Mouse (Mus musculus) midbrain, postnatal 0 days (tissue): ENCODE measurements at regions not wholly inside any gene's neighbourhood (a gene's known extent, or its start where the extent isn't known, plus 50 kb on each side); places are given as distances from the start of the nearest gene placed in this dataset.

Source experiments
- ATAC-seq: fragments of 200-750 bp; cut with Nextera tagmentation; 2 replicates; pipeline ENCODE4 v1.8.0; 2017; ENCODE audit warnings: moderate number of reproducible peaks, mild to moderate bottlenecking, moderate TSS enrichment, moderate library complexity; ENCODE audit not compliant: low FRiP score
- DNase-seq: peaks from one replicate; pipeline ENCODE4 v3.0.0-alpha.2; 2015; ENCODE audit warnings: low spot score
- H3K27ac ChIP-seq: fragments of 300-500 bp; sonication (generic); 2 replicates; pipeline ENCODE4 v1.5.1; 2014; ENCODE audit warnings: low read depth, mild to moderate bottlenecking, low read length, mixed read lengths
- H3K27me3 ChIP-seq: fragments of 300-500 bp; sonication (generic); 2 replicates; pipeline ENCODE4 v1.6.1; 2014; ENCODE audit warnings: low read length, control low read depth, mixed read lengths; ENCODE audit not compliant: insufficient read depth
- H3K36me3 ChIP-seq: fragments of 300-500 bp; sonication (generic); 2 replicates; pipeline ENCODE4 v1.6.1; 2014; ENCODE audit warnings: low read length, control low read depth, mixed read lengths; ENCODE audit not compliant: insufficient read depth
- H3K4me1 ChIP-seq: fragments of 300-500 bp; sonication (generic); 2 replicates; pipeline ENCODE4 v1.6.1; 2014; ENCODE audit warnings: mild to moderate bottlenecking, control low read depth, antibody characterized with exemption, low read length, mixed read lengths; ENCODE audit not compliant: insufficient read depth
- H3K4me2 ChIP-seq: fragments of 300-500 bp; sonication (generic); 2 replicates; pipeline ENCODE4 v1.6.1; 2014; ENCODE audit warnings: low read depth, mild to moderate bottlenecking, low read length, mixed read lengths; ENCODE audit not compliant: poor library complexity, severe bottlenecking
- H3K4me3 ChIP-seq: fragments of 300-500 bp; sonication (generic); 2 replicates; pipeline ENCODE4 v1.5.1; 2014; ENCODE audit warnings: low read depth, mild to moderate bottlenecking, low read length, moderate library complexity
- H3K9ac ChIP-seq: fragments of 300-500 bp; sonication (generic); replicated peaks from 2 replicates; pipeline ENCODE4 v1.6.1; 2014; ENCODE audit warnings: mild to moderate bottlenecking, low read length, moderate library complexity, mixed read lengths; ENCODE audit not compliant: poor library complexity, severe bottlenecking
- H3K9me3 ChIP-seq: fragments of 300-500 bp; sonication (generic); 2 replicates; pipeline ENCODE4 v1.6.1; 2016; ENCODE audit warnings: low read length, control low read depth
- CTCF ChIP-seq: IDR thresholded peaks from 2 replicates; pipeline ENCODE4 v1.5.1; 2016; ENCODE audit warnings: antibody characterized with exemption, mild to moderate bottlenecking
- WGBS: fragments of 180-500 bp; shearing (Covaris S2); extraction: QIAGEN DNeasy Blood & Tissue Kit; methylation state at CpG from one replicate; pipeline ENCODE4 v1.1.7; 2014; 5-methylcytosine and 5-hydroxymethylcytosine counted together

DNA sequence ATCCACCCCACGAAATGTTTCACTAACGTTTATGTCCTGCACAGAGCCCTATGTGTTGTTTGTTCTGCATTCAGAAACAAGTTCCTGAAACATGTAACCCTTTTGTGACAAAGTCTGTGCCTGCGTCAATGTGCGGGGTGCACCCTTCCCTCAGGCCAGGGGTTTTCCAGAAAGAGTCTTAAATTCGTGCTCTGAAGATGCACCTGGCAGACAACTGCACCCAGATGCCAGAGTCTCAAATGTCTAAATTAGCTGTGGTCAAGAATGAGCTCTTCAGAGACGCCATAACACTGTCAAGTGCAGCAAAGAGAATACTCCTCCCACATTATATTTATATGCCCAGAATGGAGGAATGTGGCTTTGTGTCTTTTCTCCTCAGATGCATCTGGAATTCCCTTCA is 341.6 kb upstream of the Intu start:
- 85% methylated on average over 6 of the region's 6 CpGs for WGBS

DNA sequence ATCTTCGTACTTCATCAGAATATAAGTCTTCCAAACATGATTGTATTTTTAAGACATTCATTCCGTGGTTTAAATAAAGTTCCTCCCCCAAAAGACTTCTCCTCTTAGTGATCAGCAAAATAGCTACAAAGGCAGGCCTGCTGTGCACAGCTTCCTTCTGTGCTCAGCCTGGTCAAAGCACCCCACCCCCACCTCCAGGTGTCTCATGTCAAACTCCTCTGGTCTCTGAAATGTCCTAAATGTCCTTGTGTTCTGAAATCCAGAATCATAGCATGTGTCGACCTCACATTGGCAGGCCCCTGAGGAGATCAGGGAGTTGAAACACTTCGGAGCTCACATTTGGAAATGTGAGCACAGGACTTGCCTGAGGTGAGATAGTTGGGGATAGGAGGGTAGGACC is 341.1 kb upstream of the Intu start:
- no peaks in the 10 kb centered on the region for H3K27me3 ChIP-seq
- H3K27ac ChIP-seq: no peak overlapping the region
- no peaks in the 10 kb centered on the region for H3K4me1 ChIP-seq
- H3K4me2 ChIP-seq: no peak overlapping the region
- H3K4me3 ChIP-seq: no peak overlapping the region
- ATAC-seq: no peak
- no peaks in the 10 kb centered on the region for H3K9me3 ChIP-seq
- no peak overlapping the region for H3K9ac ChIP-seq
- H3K36me3 ChIP-seq: no peaks in the 10 kb centered on the region
- DNase-seq: no peak
- no peak for TF ChIP-seq CTCF
- 68% methylated on average over 4 of the region's 4 CpGs for WGBS

More for the DNA sequence above, 341.6 kb upstream of the Intu start:
- no peak for DNase-seq
- ATAC-seq: no peak
- TF ChIP-seq CTCF: no peak
- no peaks in the 10 kb centered on the region for H3K36me3 ChIP-seq
- no peak overlapping the region for H3K9ac ChIP-seq
- no peak overlapping the region for H3K4me2 ChIP-seq
- H3K27ac ChIP-seq: no peak overlapping the region
- H3K27me3 ChIP-seq: no peaks in the 10 kb centered on the region
- no peaks in the 10 kb centered on the region for H3K4me1 ChIP-seq
- H3K9me3 ChIP-seq: no peaks in the 10 kb centered on the region
- H3K4me3 ChIP-seq: no peak overlapping the region

DNA sequence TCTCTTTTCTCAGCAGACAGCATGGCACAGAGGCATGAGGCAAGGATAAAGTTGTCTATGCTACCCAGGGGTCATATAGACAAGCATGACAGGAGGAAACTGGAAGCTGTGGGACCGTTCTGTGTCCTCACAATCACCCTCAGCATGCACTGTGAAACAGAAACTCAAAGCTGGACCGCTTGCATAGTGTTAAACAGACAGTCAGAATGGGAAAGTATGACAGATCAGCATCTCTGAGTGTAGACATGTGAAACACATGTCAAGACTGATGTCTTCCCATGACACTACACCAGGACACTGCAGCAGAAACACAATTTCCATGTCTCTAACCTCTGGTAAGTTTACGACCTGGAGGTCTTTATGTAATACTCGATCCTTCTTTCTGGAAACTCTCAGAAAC is 330.9 kb upstream of the Intu start:
- no peaks in the 10 kb centered on the region for H3K4me1 ChIP-seq
- ATAC-seq (no peak), DNase-seq (no peak)
- TF ChIP-seq CTCF: no peak
- H3K9ac ChIP-seq: no peak overlapping the region
- no peak overlapping the region for H3K4me3 ChIP-seq
- WGBS: 93% methylated on average over 4 of the region's 4 CpGs
- no peaks in the 10 kb centered on the region for H3K36me3 ChIP-seq
- no peak overlapping the region for H3K27ac ChIP-seq
- no peaks in the 10 kb centered on the region for H3K9me3 ChIP-seq
- H3K27me3 ChIP-seq: no peaks in the 10 kb centered on the region
- H3K4me2 ChIP-seq: no peak overlapping the region

DNA sequence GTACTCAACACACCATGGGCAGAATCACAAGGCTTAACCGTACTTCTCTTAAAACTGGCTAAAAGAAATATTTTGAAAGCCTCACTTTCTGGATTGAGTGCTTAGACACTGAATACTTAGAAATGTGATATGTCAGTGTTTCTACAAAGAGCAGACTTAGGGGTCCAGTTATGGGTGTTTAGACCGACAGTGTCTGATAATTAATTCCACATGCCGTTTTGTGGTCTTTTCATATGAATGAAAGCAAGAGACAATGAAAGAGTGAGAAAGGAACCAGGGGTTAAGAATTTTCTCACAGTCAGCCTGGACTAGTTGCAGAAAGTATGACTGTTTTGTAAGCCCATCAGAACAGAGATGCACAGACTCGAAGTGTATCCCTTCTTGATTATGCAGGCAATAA is 324.8 kb upstream of the Intu start:
- H3K4me2 ChIP-seq: no peak overlapping the region
- H3K9ac ChIP-seq: no peak overlapping the region
- TF ChIP-seq CTCF: no peak
- ATAC-seq (no peak), DNase-seq (no peak)
- no peaks in the 10 kb centered on the region for H3K9me3 ChIP-seq
- H3K4me3 ChIP-seq: no peak overlapping the region
- H3K27ac ChIP-seq: no peak overlapping the region
- H3K4me1 ChIP-seq: no peaks in the 10 kb centered on the region
- H3K27me3 ChIP-seq: no peaks in the 10 kb centered on the region
- H3K36me3 ChIP-seq: no peaks in the 10 kb centered on the region
- 46% methylated on average over 4 of the region's 4 CpGs for WGBS

DNA sequence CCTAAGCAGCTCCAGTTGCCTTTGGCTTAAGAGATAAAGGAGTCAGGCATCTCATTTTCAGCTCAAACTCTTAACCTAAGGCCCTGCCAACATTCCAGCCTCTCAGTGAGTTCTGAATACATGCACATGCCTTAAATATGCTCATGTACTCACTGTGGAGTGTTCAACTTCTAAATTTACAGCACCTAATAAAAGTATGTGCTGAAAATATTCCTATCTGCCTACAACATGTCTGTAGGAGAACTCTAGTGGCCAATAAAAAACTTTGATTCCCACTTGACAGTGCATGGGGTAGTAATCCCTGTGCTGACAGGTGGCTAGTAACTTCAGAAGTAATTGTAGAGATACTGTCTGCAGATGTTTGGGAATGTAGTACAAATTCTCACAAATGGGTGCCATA is 319.3 kb upstream of the Intu start:
- Histone ChIP-seq H3K4me3 (no peak overlapping the region), H3K9me3 (no peaks in the 10 kb centered on the region), H3K9ac (no peak overlapping the region), H3K27me3 (no peaks in the 10 kb centered on the region), H3K4me2 (no peak overlapping the region), H3K36me3 (no peaks in the 10 kb centered on the region), H3K4me1 (no peaks in the 10 kb centered on the region), H3K27ac (no peak overlapping the region)
- DNase-seq (no peak), ATAC-seq (no peak)
- no peak for TF ChIP-seq CTCF

DNA sequence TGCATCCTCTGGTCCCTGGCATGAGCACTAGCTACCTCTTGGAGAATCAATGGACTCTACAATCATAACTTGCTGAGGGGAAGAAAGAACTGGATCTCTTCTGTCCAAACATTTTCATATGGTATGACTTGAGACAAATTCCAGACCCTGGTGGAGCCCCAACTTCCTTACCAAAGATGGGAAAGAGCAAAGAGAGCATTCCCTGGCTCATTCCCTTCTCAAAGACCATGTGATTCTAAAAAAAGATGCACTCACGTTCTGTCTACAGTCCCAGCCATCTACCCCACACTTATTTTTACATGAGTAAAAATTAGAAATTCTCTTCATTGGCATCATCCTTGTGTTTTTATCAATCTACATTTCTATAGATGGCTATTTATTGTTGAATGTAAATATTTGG is 304.3 kb upstream of the Intu start:
- TF ChIP-seq CTCF: no peak
- no peaks in the 10 kb centered on the region for H3K9me3 ChIP-seq
- ATAC-seq (no peak), DNase-seq (no peak)
- H3K4me2 ChIP-seq: no peak overlapping the region
- H3K27me3 ChIP-seq: no peaks in the 10 kb centered on the region
- H3K4me3 ChIP-seq: no peak overlapping the region
- no peak overlapping the region for H3K27ac ChIP-seq
- H3K36me3 ChIP-seq: no peaks in the 10 kb centered on the region
- H3K9ac ChIP-seq: no peak overlapping the region
- no peaks in the 10 kb centered on the region for H3K4me1 ChIP-seq
- 90% methylated on average over 1 of the region's 1 CpGs for WGBS
